Mouse (Mus musculus): ENCODE data around the gene Lif.

The Lif gene

GRCm38 (mm10) chr11:4256846-4257607 is at the start of gene Lif:
TSS of gene Lif (plus strand) at chr11:4257557.
- no peak for DNase-seq (ENCODE audit: low spot score)

- DNase-seq (ENCODE audit: low spot score), result no peak
Measured at GRCm38 (mm10) chr11:4207655-4208054, 49.7 kb upstream of the Lif start.

GRCm38 (mm10) chr11:4209556-4209955 is 47.8 kb upstream of the Lif start:
- no peak for DNase-seq (ENCODE audit: low spot score)

- DNase-seq (ENCODE audit: low spot score), result no peak
Measured at GRCm38 (mm10) chr11:4210786-4211185, 46.6 kb upstream of the Lif start.

GRCm38 (mm10) chr11:4213107-4213506 is 44.2 kb upstream of the Lif start:
- DNase-seq (ENCODE audit: low spot score), result no peak

- DNase-seq (ENCODE audit: low spot score), result no peak
Measured at GRCm38 (mm10) chr11:4214572-4214971, 42.8 kb upstream of the Lif start.

GRCm38 (mm10) chr11:4215061-4215460 is 42.3 kb upstream of the Lif start:
- no peak for DNase-seq (ENCODE audit: low spot score)

- DNase-seq (ENCODE audit: low spot score), result no peak
Measured at GRCm38 (mm10) chr11:4216248-4217000, 40.9 kb upstream of the Lif start.

- DNase-seq (ENCODE audit: low spot score), result peak; percentile 54
Measured at GRCm38 (mm10) chr11:4217914-4218629, 39.3 kb upstream of the Lif start, which contains the start of gene Castor1. TSS of gene Castor1 (plus strand) at chr11:4218225.

- no peak for DNase-seq (ENCODE audit: low spot score)
Measured at GRCm38 (mm10) chr11:4218637-4219036, 38.7 kb upstream of the Lif start.

- no peak for DNase-seq (ENCODE audit: low spot score)
Measured at GRCm38 (mm10) chr11:4219317-4219751, 38.0 kb upstream of the Lif start.

GRCm38 (mm10) chr11:4219908-4220307 is 37.4 kb upstream of the Lif start:
- DNase-seq (ENCODE audit: low spot score), result no peak

GRCm38 (mm10) chr11:4220443-4221400 is 36.6 kb upstream of the Lif start:
- peak; percentile 46 for DNase-seq (ENCODE audit: low spot score)

- no peak for DNase-seq (ENCODE audit: low spot score)
Measured at GRCm38 (mm10) chr11:4222046-4222950, 35.1 kb upstream of the Lif start.

GRCm38 (mm10) chr11:4223393-4224188 is 33.8 kb upstream of the Lif start:
- no peak for DNase-seq (ENCODE audit: low spot score)

GRCm38 (mm10) chr11:4224223-4224622 is 33.1 kb upstream of the Lif start:
- DNase-seq (ENCODE audit: low spot score), result no peak

GRCm38 (mm10) chr11:4226569-4227325 is 30.6 kb upstream of the Lif start:
- DNase-seq (ENCODE audit: low spot score), result no peak

GRCm38 (mm10) chr11:4228463-4228862 is 28.9 kb upstream of the Lif start:
- DNase-seq (ENCODE audit: low spot score), result no peak

GRCm38 (mm10) chr11:4229841-4230240 is 27.5 kb upstream of the Lif start:
- no peak for DNase-seq (ENCODE audit: low spot score)
